Mouse (Mus musculus) spleen, postnatal 36 days (tissue): ENCODE measurements around the gene B130006D01Rik.
"Not testable (repeated sequence)": the region's sequence is repeated elsewhere in the genome, so short reads cannot be mapped to it uniquely, and the experiment has no call there.

Experiments used
- DNase-seq, 2 experiments: peaks; one replicate each; pipeline ENCODE4 v3.0.0; 2022; ENCODE audit warnings: low spot score in 2 of 2, mixed read lengths in 1 of 2

Gene B130006D01Rik

GRCm38 (mm10) chr11:95713225-95713810, 10.1 kb upstream of the B130006D01Rik start:
- peak; percentile 62 to 65 for DNase-seq

GRCm38 (mm10) chr11:95713811-95714241, 9.6 kb upstream of the B130006D01Rik start:
- DNase-seq: peak; percentile 17 to 42

- no peak for DNase-seq
Measured at GRCm38 (mm10) chr11:95714411-95714810, 9.0 kb upstream of the B130006D01Rik start.

- no peak for DNase-seq
Measured at GRCm38 (mm10) chr11:95716136-95716535, 7.3 kb upstream of the B130006D01Rik start.

- DNase-seq: no peak
Measured at GRCm38 (mm10) chr11:95719356-95719755, 4.0 kb upstream of the B130006D01Rik start.

- DNase-seq: no peak
Measured at GRCm38 (mm10) chr11:95724466-95724865, 1.1 kb downstream of the B130006D01Rik start.

GRCm38 (mm10) chr11:95726156-95726555, 2.8 kb downstream of the B130006D01Rik start:
- DNase-seq: no peak

- DNase-seq: no peak
Measured at GRCm38 (mm10) chr11:95727947-95728346, 4.6 kb downstream of the B130006D01Rik start.

GRCm38 (mm10) chr11:95728916-95729907, 5.8 kb downstream of the B130006D01Rik start:
- DNase-seq: no peak

GRCm38 (mm10) chr11:95734485-95734884, 11.1 kb downstream of the B130006D01Rik start:
- no peak for DNase-seq

- no peak for DNase-seq
Measured at GRCm38 (mm10) chr11:95737811-95738210, 14.4 kb downstream of the B130006D01Rik start.

- no peak for DNase-seq
Measured at GRCm38 (mm10) chr11:95744521-95744920, 21.1 kb downstream of the B130006D01Rik start.

GRCm38 (mm10) chr11:95746821-95747220, 23.4 kb downstream of the B130006D01Rik start:
- no peak for DNase-seq

GRCm38 (mm10) chr11:95748331-95748730, 24.9 kb downstream of the B130006D01Rik start:
- DNase-seq: no peak

- DNase-seq: peak; percentile 13 to 19
Measured at GRCm38 (mm10) chr11:95749619-95750018, 26.2 kb downstream of the B130006D01Rik start.

GRCm38 (mm10) chr11:95750995-95751394, 27.6 kb downstream of the B130006D01Rik start:
- DNase-seq: peak; percentile 67 to 78

GRCm38 (mm10) chr11:95755137-95755536, 31.8 kb downstream of the B130006D01Rik start:
- DNase-seq: not testable (repeated sequence)

GRCm38 (mm10) chr11:95760521-95760920, 37.1 kb downstream of the B130006D01Rik start:
- DNase-seq: no peak

- DNase-seq: no peak
Measured at GRCm38 (mm10) chr11:95762996-95763395, 39.6 kb downstream of the B130006D01Rik start.

GRCm38 (mm10) chr11:95764806-95765205, 41.4 kb downstream of the B130006D01Rik start:
- DNase-seq: no peak

GRCm38 (mm10) chr11:95765334-95765733, 41.9 kb downstream of the B130006D01Rik start:
- no peak for DNase-seq

- DNase-seq: no peak
Measured at GRCm38 (mm10) chr11:95768244-95768643, 44.9 kb downstream of the B130006D01Rik start.

GRCm38 (mm10) chr11:95769208-95769607, 45.8 kb downstream of the B130006D01Rik start:
- no peak for DNase-seq
